Mouse (Mus musculus) spleen, adult 2 months (tissue): Measurements from ENCODE around the gene Hist1h2ak.

Source experiments
- CTCF ChIP-seq: fragments of 200-500 bp; IDR thresholded peaks from 2 replicates; pipeline ENCODE4 v1.5.1; 2011; ENCODE audit warnings: mild to moderate bottlenecking, inconsistent platforms; ENCODE audit not compliant: insufficient read depth, insufficient read length, insufficient replicate concordance; ENCODE audit errors: extremely low read depth
- POLR2A ChIP-seq: fragments of 200-500 bp; IDR thresholded peaks from 2 replicates; pipeline ENCODE4 v1.6.1; 2011; ENCODE audit warnings: low read depth, low read length, inconsistent platforms

DNA sequence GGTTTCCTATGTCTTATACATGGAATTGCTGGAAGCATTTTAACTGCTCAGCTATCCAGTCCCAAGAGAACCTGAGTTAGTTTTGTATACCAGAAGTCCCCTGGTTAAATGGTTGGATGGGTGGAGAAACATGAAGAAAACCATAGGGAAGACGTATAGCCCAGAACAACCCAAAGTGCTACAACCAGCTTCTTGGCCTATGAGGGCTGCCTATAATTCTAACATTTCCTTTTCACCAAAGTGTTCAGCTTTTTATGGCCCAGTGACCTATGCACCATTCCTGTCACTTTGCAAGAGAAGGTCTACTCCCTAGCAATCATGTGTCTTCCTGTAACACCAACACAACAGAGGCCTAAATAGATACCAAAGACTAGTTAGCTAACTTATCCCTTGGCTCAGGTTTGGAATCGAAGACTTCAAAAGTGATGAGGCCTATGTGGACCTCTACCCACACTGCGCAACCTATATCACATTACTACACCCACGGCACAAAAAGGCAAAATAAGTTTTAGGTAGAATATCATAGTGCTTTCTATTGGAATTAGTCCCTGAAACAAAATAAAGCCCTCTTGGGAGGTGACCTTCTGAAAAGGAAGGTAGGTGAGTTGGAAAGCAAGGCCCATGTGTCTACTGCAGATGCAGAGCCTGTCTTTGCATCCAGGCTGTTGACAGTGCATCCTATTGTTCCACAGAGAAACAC, 35.1 kb downstream of the Hist1h2ak start:
- TF ChIP-seq CTCF (no peak), POLR2A (no peak)
